Mouse (Mus musculus): ENCODE measurements around the gene Gtpbp8. TPM values are rescaled to one million over a fixed set of nuclear protein-coding genes. Genes with fewer than 3 reads are reported as not detected.

Gtpbp8 gene
- total and polyA plus RNA-seq, 2 experiments from 2014 or later: 9.0 to 24.6 TPM

DNA sequence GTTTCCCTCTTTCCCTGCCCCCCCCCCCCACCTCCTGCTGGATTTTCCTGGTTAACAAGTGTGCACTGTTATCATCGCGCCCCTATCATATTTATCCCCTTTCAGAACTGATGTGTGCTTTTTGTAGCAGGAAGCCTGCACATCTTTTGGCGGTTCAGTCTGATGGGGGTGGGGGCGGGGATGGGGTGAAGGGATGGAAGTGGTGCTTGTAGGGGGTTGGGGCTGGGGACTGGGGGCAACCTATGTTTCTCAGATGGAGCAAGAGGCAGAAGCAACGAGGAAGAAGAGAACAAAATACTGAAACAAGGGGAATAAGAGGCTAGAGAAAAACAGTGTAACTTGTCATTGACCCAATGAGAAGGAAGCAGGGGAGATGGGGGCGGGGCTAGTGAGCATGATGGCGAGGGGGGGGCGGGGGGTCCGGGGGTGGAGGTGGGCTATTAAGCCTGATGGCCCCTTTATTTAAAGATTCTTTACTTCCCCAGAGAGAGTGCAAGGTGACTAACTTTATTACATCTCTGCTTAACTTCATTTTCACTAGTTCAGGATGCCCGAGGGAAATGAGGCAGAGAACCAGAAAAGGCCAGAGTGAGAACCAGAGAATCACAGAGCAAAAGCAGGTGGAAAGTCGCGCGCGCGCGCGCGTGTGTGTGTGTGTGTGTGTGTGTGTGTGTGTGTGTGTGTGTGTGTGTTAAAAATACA lies 58.3 kb downstream of the Gtpbp8 start:
- no peak for DNase-seq (ENCODE audit: low spot score)
- Histone ChIP-seq H3K9me3 (replicated peaks; ENCODE audit: control insufficient read depth, low read length) (no peaks in the 10 kb centered on the region), H3K36me3 (replicated peaks; ENCODE audit: control insufficient read depth, insufficient read depth, low read length) (no peaks in the 10 kb centered on the region), H3K4me1 (ENCODE audit: control insufficient read depth, insufficient read depth) (peaks cover 11% of the 10 kb centered on the region), H3K27ac (ENCODE audit: low read depth) (no peak overlapping the region), H3K4me2 (ENCODE audit: low read depth, low read length) (peak overlapping the region; percentile 37; the same call in 1 of the 2 replicates), H3K4me3 (ENCODE audit: low read depth, low read length) (peak overlapping the region; percentile 7; the same call in 1 of the 2 replicates), H3K27me3 (ENCODE audit: control insufficient read depth, insufficient read depth, low read length) (no peaks in the 10 kb centered on the region), H3K9ac (replicated peaks; ENCODE audit: low read depth, low read length) (no peak overlapping the region)
- TF ChIP-seq EP300 (IDR thresholded peaks at IDR 0.05; ENCODE audit: low read depth): no peak
- ATAC-seq (ENCODE audit: insufficient read depth, low read depth): no peak
- WGBS: 11% methylated on average over 16 of the region's 18 CpGs

DNA sequence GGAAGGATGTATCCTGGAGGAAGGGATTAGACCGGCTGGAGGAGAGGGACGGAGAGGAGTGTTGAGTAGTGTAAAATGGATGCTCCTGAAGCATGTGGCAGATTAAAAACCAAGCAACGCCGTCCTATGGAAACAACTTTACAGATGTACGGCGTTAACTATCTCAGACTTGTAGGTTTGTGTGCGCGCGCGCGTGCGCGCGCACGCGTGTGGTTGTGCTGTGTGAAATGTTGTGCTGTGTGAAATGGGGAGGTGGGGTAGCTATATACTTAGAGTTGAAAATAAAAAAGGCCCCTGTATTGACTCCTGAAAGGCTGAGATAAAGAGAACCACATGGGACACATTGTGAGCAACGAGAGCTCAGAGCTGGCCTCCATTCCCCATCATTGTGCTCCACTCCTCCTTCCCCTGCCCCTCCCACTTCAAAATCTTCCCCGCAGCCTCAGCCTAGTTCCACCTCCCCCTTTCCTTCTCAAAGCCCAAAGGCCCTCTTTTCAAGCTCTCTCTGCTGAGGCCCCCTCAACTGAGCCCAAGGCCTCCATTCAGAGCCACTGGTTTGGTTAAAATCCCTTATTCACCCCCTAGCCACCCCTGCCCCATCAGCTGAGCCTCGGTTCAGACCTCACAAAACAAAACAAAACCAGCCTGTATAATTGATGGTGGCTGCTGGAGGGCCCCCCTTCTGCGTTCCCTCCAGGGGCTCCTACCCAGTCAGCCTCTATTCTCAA lies 59.0 kb downstream of the Gtpbp8 start:
- TF ChIP-seq EP300 (IDR thresholded peaks at IDR 0.05; ENCODE audit: low read depth) (no peak), CTCF (IDR thresholded peaks at IDR 0.05; ENCODE audit: low read depth) (no peak)
- no peak for ATAC-seq (ENCODE audit: insufficient read depth, low read depth)
- no peak for DNase-seq (ENCODE audit: low spot score)
- H3K9ac ChIP-seq (replicated peaks; ENCODE audit: low read depth, low read length): no peak overlapping the region
- peak overlapping the region; percentile 37; the same call in 1 of the 2 replicates for H3K4me2 ChIP-seq (ENCODE audit: low read depth, low read length)
- H3K36me3 ChIP-seq (replicated peaks; ENCODE audit: control insufficient read depth, insufficient read depth, low read length): no peaks in the 10 kb centered on the region
- peaks cover 11% of the 10 kb centered on the region for H3K4me1 ChIP-seq (ENCODE audit: control insufficient read depth, insufficient read depth)
- H3K27ac ChIP-seq (ENCODE audit: low read depth): no peak overlapping the region
- H3K9me3 ChIP-seq (replicated peaks; ENCODE audit: control insufficient read depth, low read length): peaks cover 7% of the 10 kb centered on the region
- no peaks in the 10 kb centered on the region for H3K27me3 ChIP-seq (ENCODE audit: control insufficient read depth, insufficient read depth, low read length)
- WGBS: 64% methylated on average over 20 of the region's 20 CpGs
- no peak overlapping the region for H3K4me3 ChIP-seq (ENCODE audit: low read depth, low read length)

Other genes starting within 250 kb of the Gtpbp8 start
- gene Boc, start 187.5 kb downstream of the Gtpbp8 start, total RNA-seq (2014; rRNA removed; ENCODE audit: low replicate concordance): 9.8 TPM in 2 replicates
- gene Boc, start 187.5 kb downstream of the Gtpbp8 start, polyA plus RNA-seq (2015; fragmentation: Nextera tagmentation; extraction: Ambion mirVana): 2.6 and 3.1 TPM in 2 replicates
- 3.1 and 11.6 TPM in 2 replicates for gene Nepro, start 22.1 kb downstream of the Gtpbp8 start, total RNA-seq (2014; rRNA removed; ENCODE audit: low replicate concordance)
- 2.0 and 2.3 TPM in 2 replicates for gene Nepro, start 22.1 kb downstream of the Gtpbp8 start, polyA plus RNA-seq (2015; fragmentation: Nextera tagmentation; extraction: Ambion mirVana)
- 1.6 and 3.9 TPM in 2 replicates for gene Cd200r1, start 19.4 kb upstream of the Gtpbp8 start, total RNA-seq (2014; rRNA removed; ENCODE audit: low replicate concordance)
- gene Cd200r1, start 19.4 kb upstream of the Gtpbp8 start, polyA plus RNA-seq (2015; fragmentation: Nextera tagmentation; extraction: Ambion mirVana): 0.98 and 1.1 TPM in 2 replicates
- gene Cd200r4, start 65.4 kb upstream of the Gtpbp8 start, total RNA-seq (2014; rRNA removed; ENCODE audit: low replicate concordance): not detected in 2 replicates
- gene Cd200r4, start 65.4 kb upstream of the Gtpbp8 start, polyA plus RNA-seq (2015; fragmentation: Nextera tagmentation; extraction: Ambion mirVana): 0.14 TPM in 1 of 2 replicates, not detected in the other
- not detected in 2 replicates for gene Cd200r2, start 120.7 kb upstream of the Gtpbp8 start, total RNA-seq (2014; rRNA removed; ENCODE audit: low replicate concordance)
- gene Cd200r2, start 120.7 kb upstream of the Gtpbp8 start, polyA plus RNA-seq (2015; fragmentation: Nextera tagmentation; extraction: Ambion mirVana): 0.07 TPM in 1 of 2 replicates, not detected in the other
- gene Cd200r3, start 197.3 kb upstream of the Gtpbp8 start, total RNA-seq (2014; rRNA removed; ENCODE audit: low replicate concordance): 0.99 TPM in 1 of 2 replicates, not detected in the other
- 0.51 and 0.54 TPM in 2 replicates for gene Cd200r3, start 197.3 kb upstream of the Gtpbp8 start, polyA plus RNA-seq (2015; fragmentation: Nextera tagmentation; extraction: Ambion mirVana)